Mouse (Mus musculus): ENCODE data around the gene Ccdc181.

DNA sequence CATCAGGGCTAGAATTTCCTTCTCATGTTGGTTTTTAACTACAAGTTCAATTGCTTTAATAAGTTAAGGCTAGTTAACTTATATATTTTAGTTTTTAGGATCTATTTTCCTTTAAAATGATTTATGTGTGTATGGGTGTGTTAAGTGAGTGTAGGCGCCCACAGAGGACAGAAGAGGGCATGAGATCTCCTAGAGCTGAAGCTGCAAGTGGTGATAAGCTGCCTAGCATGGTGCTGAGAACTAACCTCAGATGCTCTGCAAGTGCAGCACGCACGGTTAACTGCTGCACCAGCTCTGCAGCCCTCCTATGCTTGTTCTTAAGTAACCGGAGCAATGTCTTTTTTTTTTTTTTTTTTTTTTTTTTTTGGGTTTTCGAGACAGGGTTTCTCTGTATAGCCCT lies 21.1 kb downstream of the Ccdc181 start:
- TF ChIP-seq GATA1 (IDR thresholded peaks at IDR 0.05; ENCODE audit: low read length) = no peak
- TF ChIP-seq TAL1 (IDR thresholded peaks at IDR 0.05; ENCODE audit: low read length) = no peak

All from erythroblast, embryonic 14.5 days (primary cell).